Mouse (Mus musculus) C2C12 (cell line): ENCODE data around the gene Ccdc34. TPM values are rescaled to one million over a fixed set of nuclear protein-coding genes. Genes with fewer than 3 reads are reported as not detected.
A peak's percentile ranks its signal among the peaks of the same experiment; 100 is the strongest.

Experiments used
- H3K27me3 ChIP-seq: one replicate; pipeline ENCODE4 v1.6.1; 2011; ENCODE audit not compliant: control insufficient read depth, insufficient read depth, insufficient read length
- H3K36me3 ChIP-seq: one replicate; pipeline ENCODE4 v1.6.1; 2011; ENCODE audit not compliant: control insufficient read depth, insufficient read depth
- H3K4me3 ChIP-seq: one replicate; pipeline ENCODE4 v1.5.1; 2011; ENCODE audit warnings: mild to moderate bottlenecking, control low read depth; ENCODE audit not compliant: poor library complexity, insufficient read depth, severe bottlenecking
- H3K79me2 ChIP-seq: one replicate; pipeline ENCODE4 v1.6.1; 2011; ENCODE audit not compliant: control insufficient read depth, insufficient read depth
- H3K79me3 ChIP-seq: one replicate; pipeline ENCODE4 v1.6.1; 2011; ENCODE audit warnings: low read depth, control low read depth
- H3ac ChIP-seq: one replicate; pipeline ENCODE3; 2011; ENCODE audit warnings: low read depth; ENCODE audit not compliant: control insufficient read depth, insufficient read length
- CEBPB ChIP-seq: IDR thresholded peaks from one replicate; pipeline ENCODE4 v1.6.1; 2011; ENCODE audit warnings: low read depth, mild to moderate bottlenecking, control low read depth, moderate library complexity
- CTCF ChIP-seq: IDR thresholded peaks from one replicate; pipeline ENCODE4 v1.5.1; 2011; ENCODE audit not compliant: control insufficient read depth, insufficient read depth, insufficient read length
- FOSL1 ChIP-seq: IDR thresholded peaks from one replicate; pipeline ENCODE4 v1.8.0; 2011; ENCODE audit warnings: mild to moderate bottlenecking, low read length; ENCODE audit not compliant: poor library complexity, insufficient read depth, severe bottlenecking
- MAX ChIP-seq: IDR thresholded peaks from one replicate; pipeline ENCODE4 v1.6.1; 2011; ENCODE audit warnings: mild to moderate bottlenecking, control low read depth
- MYOD1 ChIP-seq: IDR thresholded peaks from one replicate; pipeline ENCODE4 v1.6.1; 2011; ENCODE audit warnings: low read depth; ENCODE audit not compliant: control insufficient read depth, insufficient read length
- MYOG ChIP-seq: IDR thresholded peaks from one replicate; pipeline ENCODE4 v1.6.1; 2011; ENCODE audit not compliant: control insufficient read depth, insufficient read length; ENCODE audit errors: extremely low read depth
- USF1 ChIP-seq: IDR thresholded peaks from one replicate; pipeline ENCODE4 v1.6.1; 2011; ENCODE audit warnings: low read depth, mild to moderate bottlenecking, control low read depth, moderate library complexity
- polyA plus RNA-seq: library from polyadenylated mRNA; unstranded; fragments of >200 nt; fragmentation: generic; extraction: Trizol; gene quantifications from one replicate; pipeline ENCODE4 v1.2.1, GENCODE M21; 2012; ENCODE audit warnings: missing spikeins

Ccdc34 gene
- polyA plus RNA-seq, 1 experiment, result 18.5 TPM

- no peak for TF ChIP-seq CEBPB
- TF ChIP-seq MAX, result no peak
- TF ChIP-seq MYOG, result no peak
- TF ChIP-seq CTCF, result no peak
- TF ChIP-seq MYOD1, result no peak
- TF ChIP-seq USF1, result no peak
- TF ChIP-seq FOSL1, result no peak
- Histone ChIP-seq H3K79me3 (peaks cover 17% of the 10 kb centered on the region), H3K4me3 (peak overlapping the region; percentile 85), H3K79me2 (peaks cover 43% of the 10 kb centered on the region), H3ac (no peak overlapping the region), H3K27me3 (no peaks in the 10 kb centered on the region), H3K36me3 (peaks cover 12% of the 10 kb centered on the region)
Observed at GRCm38 (mm10) chr2:110017087-110017486, 530 bp upstream of the Ccdc34 start.

- Histone ChIP-seq H3K79me2 (peaks cover 43% of the 10 kb centered on the region), H3ac (no peak overlapping the region), H3K36me3 (peaks cover 17% of the 10 kb centered on the region), H3K79me3 (peaks cover 19% of the 10 kb centered on the region), H3K27me3 (no peaks in the 10 kb centered on the region), H3K4me3 (no peak overlapping the region)
- TF ChIP-seq FOSL1 (no peak), CEBPB (no peak), MYOD1 (no peak), MAX (no peak), MYOG (no peak), CTCF (no peak), USF1 (no peak)
Observed at GRCm38 (mm10) chr2:110019656-110020055, 2.0 kb downstream of the Ccdc34 start.

GRCm38 (mm10) chr2:110020430-110020829 lies 2.8 kb downstream of the Ccdc34 start:
- TF ChIP-seq FOSL1 (no peak), USF1 (no peak), MAX (no peak), CEBPB (no peak), MYOD1 (no peak), CTCF (no peak), MYOG (no peak)
- Histone ChIP-seq H3K27me3 (no peaks in the 10 kb centered on the region), H3K79me2 (peaks cover 43% of the 10 kb centered on the region), H3K4me3 (no peak overlapping the region), H3K36me3 (peaks cover 17% of the 10 kb centered on the region), H3K79me3 (peaks cover 19% of the 10 kb centered on the region), H3ac (no peak overlapping the region)

- TF ChIP-seq MAX, result no peak
- TF ChIP-seq MYOG, result no peak
- TF ChIP-seq CEBPB, result no peak
- TF ChIP-seq CTCF, result no peak
- no peak for TF ChIP-seq USF1
- no peak for TF ChIP-seq FOSL1
- TF ChIP-seq MYOD1, result no peak
- peaks cover 13% of the 10 kb centered on the region for H3K79me3 ChIP-seq
- H3K79me2 ChIP-seq, result peaks cover 38% of the 10 kb centered on the region
- no peaks in the 10 kb centered on the region for H3K27me3 ChIP-seq
- H3K36me3 ChIP-seq, result peaks cover 34% of the 10 kb centered on the region
- no peak overlapping the region for H3K4me3 ChIP-seq
- no peak overlapping the region for H3ac ChIP-seq
Observed at GRCm38 (mm10) chr2:110036265-110036664, 18.6 kb downstream of the Ccdc34 start.

- Histone ChIP-seq H3ac (no peak overlapping the region), H3K79me2 (peaks cover 37% of the 10 kb centered on the region), H3K79me3 (peaks cover 13% of the 10 kb centered on the region), H3K36me3 (peaks cover 36% of the 10 kb centered on the region), H3K27me3 (no peaks in the 10 kb centered on the region), H3K4me3 (no peak overlapping the region)
- TF ChIP-seq CEBPB (no peak), USF1 (no peak)
Observed at GRCm38 (mm10) chr2:110036665-110037064, 19.0 kb downstream of the Ccdc34 start.

- peaks cover 13% of the 10 kb centered on the region for H3K79me3 ChIP-seq
- peaks cover 37% of the 10 kb centered on the region for H3K79me2 ChIP-seq
- peaks cover 36% of the 10 kb centered on the region for H3K36me3 ChIP-seq
- H3K4me3 ChIP-seq, result no peak overlapping the region
- no peaks in the 10 kb centered on the region for H3K27me3 ChIP-seq
- TF ChIP-seq USF1 (no peak), MYOD1 (no peak), MAX (no peak)
- H3ac ChIP-seq, result no peak overlapping the region
Observed at GRCm38 (mm10) chr2:110037221-110037620, 19.6 kb downstream of the Ccdc34 start.
